Mouse (Mus musculus): ENCODE results near the gene Tpi1. TPM values are rescaled to one million over a fixed set of nuclear protein-coding genes. Genes with fewer than 3 reads are reported as not detected.
A peak's percentile ranks its signal among the peaks of the same experiment; 100 is the strongest.

Gene Tpi1
- 393 and 412 TPM in 2 replicates for polyA plus RNA-seq (2014; fragmentation: Nextera tagmentation; extraction: Ambion mirVana)

GRCm38 (mm10) chr6:124813933-124814332, at the start of gene Tpi1:
Gene Tpi1 (minus strand): TSS chr6:124814296.
- Histone ChIP-seq H3K4me3 (ENCODE audit: low read depth, low read length) (peak within 1 kb of the TSS; percentile 62), H3K4me1 (ENCODE audit: control insufficient read depth, insufficient read depth, low read length) (peaks cover 26% of the 10 kb centered on the region), H3K4me2 (ENCODE audit: low read depth, low read length) (peak within 1 kb of the TSS; percentile 87), H3K9me3 (ENCODE audit: control insufficient read depth, low read length) (no peaks in the 10 kb centered on the region), H3K27me3 (ENCODE audit: control insufficient read depth, insufficient read depth, low read length) (no peaks in the 10 kb centered on the region), H3K27ac (ENCODE audit: low read depth, low read length) (peak within 1 kb of the TSS; percentile 88), H3K36me3 (ENCODE audit: control insufficient read depth, insufficient read depth, low read length) (peaks cover 37% of the 10 kb centered on the region), H3K9ac (replicated peaks; ENCODE audit: low read depth, low read length) (peak within 1 kb of the TSS; percentile 75)
- WGBS = under 1% methylated on average over 22 of the region's 22 CpGs
- peak; percentile 88 for ATAC-seq (ENCODE audit: low read depth)

GRCm38 (mm10) chr6:124863125-124863657, 49.1 kb upstream of the Tpi1 start:
- Histone ChIP-seq H3K27ac (ENCODE audit: low read depth, low read length) (peak overlapping the region; percentile 93), H3K9ac (replicated peaks; ENCODE audit: low read depth, low read length) (peak overlapping the region; percentile 92), H3K4me2 (ENCODE audit: low read depth, low read length) (peak overlapping the region; percentile 78), H3K4me3 (ENCODE audit: low read depth, low read length) (peak overlapping the region; percentile 76), H3K27me3 (ENCODE audit: control insufficient read depth, insufficient read depth, low read length) (no peaks in the 10 kb centered on the region), H3K36me3 (ENCODE audit: control insufficient read depth, insufficient read depth, low read length) (no peaks in the 10 kb centered on the region), H3K9me3 (ENCODE audit: control insufficient read depth, low read length) (no peaks in the 10 kb centered on the region), H3K4me1 (ENCODE audit: control insufficient read depth, insufficient read depth, low read length) (peaks cover 53% of the 10 kb centered on the region)
- ATAC-seq (ENCODE audit: low read depth) = peak; percentile 32
- WGBS = 0% methylated on average over 11 of the region's 16 CpGs

DNA sequence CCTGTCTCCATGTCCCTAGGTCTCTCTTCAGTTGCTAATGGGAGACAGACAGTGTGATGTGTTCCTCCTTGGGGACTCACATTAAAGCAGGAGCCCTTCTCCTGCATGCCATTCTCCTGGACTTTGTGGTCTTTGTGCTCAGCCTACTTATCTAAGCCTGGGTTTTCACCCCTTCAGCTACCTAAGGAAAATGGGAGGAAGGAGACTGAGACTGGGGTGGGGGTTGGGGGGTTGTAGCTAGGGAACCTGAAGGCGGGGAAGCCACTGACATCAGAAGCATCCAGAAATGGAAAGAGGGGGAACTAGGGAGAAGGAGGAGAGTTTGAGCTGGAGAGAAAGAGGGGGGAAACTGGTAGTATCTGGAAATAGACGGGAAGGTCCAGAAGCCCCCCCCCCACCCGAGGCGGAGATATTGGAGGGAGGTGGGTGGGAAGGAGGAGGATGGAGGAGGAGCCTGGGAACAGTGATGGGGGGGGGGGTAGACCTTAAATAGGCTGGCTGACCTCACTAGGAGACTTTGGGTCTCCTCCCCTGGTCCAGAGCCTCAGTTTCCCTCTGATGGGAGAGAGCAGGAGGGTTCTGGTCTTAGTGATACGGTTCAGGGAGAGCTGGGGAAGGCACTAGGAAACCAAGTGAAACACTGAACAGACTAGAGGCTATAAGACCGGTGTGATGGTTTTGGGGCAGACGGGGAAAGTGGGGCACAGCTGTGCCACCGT, 48.5 kb upstream of the Tpi1 start:
- H3K36me3 ChIP-seq (ENCODE audit: control insufficient read depth, insufficient read depth, low read length) = no peaks in the 10 kb centered on the region
- no peaks in the 10 kb centered on the region for H3K27me3 ChIP-seq (ENCODE audit: control insufficient read depth, insufficient read depth, low read length)
- ATAC-seq (ENCODE audit: low read depth) = peak; percentile 1; the same call in 1 of the 2 replicates
- 12% methylated on average over 8 of the region's 8 CpGs for whole genome bisulfite sequencing
- H3K4me2 ChIP-seq (ENCODE audit: low read depth, low read length) = peak overlapping the region; percentile 78
- H3K4me1 ChIP-seq (ENCODE audit: control insufficient read depth, insufficient read depth, low read length) = peaks cover 54% of the 10 kb centered on the region
- H3K9ac ChIP-seq (replicated peaks; ENCODE audit: low read depth, low read length) = peak overlapping the region; percentile 92
- no peaks in the 10 kb centered on the region for H3K9me3 ChIP-seq (ENCODE audit: control insufficient read depth, low read length)
- H3K27ac ChIP-seq (ENCODE audit: low read depth, low read length) = peak overlapping the region; percentile 93
- H3K4me3 ChIP-seq (ENCODE audit: low read depth, low read length) = peak overlapping the region; percentile 76

DNA sequence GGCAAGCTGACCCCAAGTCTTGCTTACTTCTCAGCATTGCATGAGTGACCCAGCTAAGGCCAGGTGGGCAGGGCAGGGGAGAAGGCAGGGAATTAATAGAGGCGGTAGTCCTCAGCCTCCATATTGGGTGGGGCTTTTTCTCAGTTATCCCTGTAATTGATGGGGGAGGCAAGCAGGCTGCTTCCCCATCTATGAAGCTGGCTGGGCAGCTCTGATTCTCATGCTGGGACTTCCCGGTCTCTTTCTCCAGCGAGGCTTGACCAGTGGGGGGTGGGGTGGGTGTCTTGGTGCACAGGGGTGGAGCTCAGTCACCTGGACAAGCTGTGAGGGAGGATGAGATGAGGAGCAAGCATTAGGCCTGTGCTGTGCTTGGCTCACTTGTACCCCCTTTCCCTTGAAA, 47.7 kb upstream of the Tpi1 start:
- ATAC-seq (ENCODE audit: low read depth) = no peak

DNA sequence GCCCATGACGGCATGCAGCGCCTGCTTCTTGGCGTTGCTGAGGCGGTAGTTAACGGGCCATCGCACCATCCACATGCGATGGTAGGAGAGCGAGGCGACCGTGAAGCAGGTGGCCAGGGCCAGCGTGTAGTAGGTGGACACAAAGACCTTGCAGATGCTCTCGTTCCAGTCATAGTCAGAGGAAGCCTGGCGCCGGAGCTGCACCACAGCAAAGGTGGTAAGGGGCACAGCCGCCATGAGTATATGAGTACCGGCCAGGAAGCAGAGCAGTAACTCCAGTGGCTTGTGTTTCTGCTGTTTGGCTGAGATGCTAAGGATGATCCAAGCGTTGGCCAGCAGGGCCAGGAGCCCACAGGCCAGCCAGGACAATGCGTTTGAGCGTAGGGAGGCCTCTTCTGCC, 47.2 kb upstream of the Tpi1 start:
- 82% methylated on average over 19 of the region's 19 CpGs for WGBS
- no peak overlapping the region; the same call in 1 of the 2 replicates for H3K4me3 ChIP-seq (ENCODE audit: low read depth, low read length)
- H3K4me1 ChIP-seq (ENCODE audit: control insufficient read depth, insufficient read depth, low read length) = peaks cover 54% of the 10 kb centered on the region
- H3K9ac ChIP-seq (replicated peaks; ENCODE audit: low read depth, low read length) = no peak overlapping the region
- peak overlapping the region; percentile 16; the same call in 1 of the 2 replicates for H3K4me2 ChIP-seq (ENCODE audit: low read depth, low read length)
- H3K9me3 ChIP-seq (ENCODE audit: control insufficient read depth, low read length) = no peaks in the 10 kb centered on the region
- H3K27me3 ChIP-seq (ENCODE audit: control insufficient read depth, insufficient read depth, low read length) = no peaks in the 10 kb centered on the region
- no peak for ATAC-seq (ENCODE audit: low read depth)
- H3K36me3 ChIP-seq (ENCODE audit: control insufficient read depth, insufficient read depth, low read length) = no peaks in the 10 kb centered on the region
- no peak overlapping the region for H3K27ac ChIP-seq (ENCODE audit: low read depth, low read length)

More for the DNA sequence above, 47.7 kb upstream of the Tpi1 start:
- H3K9me3 ChIP-seq (ENCODE audit: control insufficient read depth, low read length) = no peaks in the 10 kb centered on the region
- H3K36me3 ChIP-seq (ENCODE audit: control insufficient read depth, insufficient read depth, low read length) = no peaks in the 10 kb centered on the region
- no peaks in the 10 kb centered on the region for H3K27me3 ChIP-seq (ENCODE audit: control insufficient read depth, insufficient read depth, low read length)
- peak overlapping the region; percentile 78 for H3K4me2 ChIP-seq (ENCODE audit: low read depth, low read length)
- 0 out of 2 replicates have a peak overlapping the region, but pooled peaks have one; percentile 28 for H3K27ac ChIP-seq (ENCODE audit: low read depth, low read length)
- peak overlapping the region; percentile 76; the same call in 1 of the 2 replicates for H3K4me3 ChIP-seq (ENCODE audit: low read depth, low read length)
- H3K9ac ChIP-seq (replicated peaks; ENCODE audit: low read depth, low read length) = peak overlapping the region; percentile 32; the same call in 1 of the 2 replicates
- 36% methylated on average over 3 of the region's 3 CpGs for WGBS
- H3K4me1 ChIP-seq (ENCODE audit: control insufficient read depth, insufficient read depth, low read length) = peaks cover 54% of the 10 kb centered on the region

GRCm38 (mm10) chr6:124860511-124860910, 46.4 kb upstream of the Tpi1 start:
- no peaks in the 10 kb centered on the region for H3K36me3 ChIP-seq (ENCODE audit: control insufficient read depth, insufficient read depth, low read length)

GRCm38 (mm10) chr6:124859725-124860124, 45.6 kb upstream of the Tpi1 start:
- 11% methylated on average over 12 of the region's 12 CpGs for whole genome bisulfite sequencing
- no peaks in the 10 kb centered on the region for H3K36me3 ChIP-seq (ENCODE audit: control insufficient read depth, insufficient read depth, low read length)
- peak overlapping the region; percentile 37; the same call in 1 of the 2 replicates for H3K9ac ChIP-seq (replicated peaks; ENCODE audit: low read depth, low read length)
- no peaks in the 10 kb centered on the region for H3K9me3 ChIP-seq (ENCODE audit: control insufficient read depth, low read length)
- H3K4me1 ChIP-seq (ENCODE audit: control insufficient read depth, insufficient read depth, low read length) = peaks cover 50% of the 10 kb centered on the region
- peak overlapping the region; percentile 71 for H3K27ac ChIP-seq (ENCODE audit: low read depth, low read length)
- no peaks in the 10 kb centered on the region for H3K27me3 ChIP-seq (ENCODE audit: control insufficient read depth, insufficient read depth, low read length)
- H3K4me3 ChIP-seq (ENCODE audit: low read depth, low read length) = 0 out of 2 replicates have a peak overlapping the region, but pooled peaks have one; percentile 9
- ATAC-seq (ENCODE audit: low read depth) = no peak
- peak overlapping the region; percentile 37 for H3K4me2 ChIP-seq (ENCODE audit: low read depth, low read length)

More at GRCm38 (mm10) chr6:124860511-124860910, 46.4 kb upstream of the Tpi1 start:
- H3K4me1 ChIP-seq (ENCODE audit: control insufficient read depth, insufficient read depth, low read length) = peaks cover 54% of the 10 kb centered on the region
- ATAC-seq (ENCODE audit: low read depth) = no peak
- H3K27me3 ChIP-seq (ENCODE audit: control insufficient read depth, insufficient read depth, low read length) = no peaks in the 10 kb centered on the region
- 0 out of 2 replicates have a peak overlapping the region, but pooled peaks have one; percentile 11 for H3K9ac ChIP-seq (replicated peaks; ENCODE audit: low read depth, low read length)
- H3K9me3 ChIP-seq (ENCODE audit: control insufficient read depth, low read length) = no peaks in the 10 kb centered on the region
- H3K4me2 ChIP-seq (ENCODE audit: low read depth, low read length) = no peak overlapping the region; the same call in 1 of the 2 replicates
- 88% methylated on average over 9 of the region's 9 CpGs for WGBS
- H3K4me3 ChIP-seq (ENCODE audit: low read depth, low read length) = no peak overlapping the region
- H3K27ac ChIP-seq (ENCODE audit: low read depth, low read length) = peak overlapping the region; percentile 71; the same call in 1 of the 2 replicates

- H3K4me1 ChIP-seq (ENCODE audit: control insufficient read depth, insufficient read depth, low read length) = peaks cover 44% of the 10 kb centered on the region
- H3K9me3 ChIP-seq (ENCODE audit: control insufficient read depth, low read length) = no peaks in the 10 kb centered on the region
- no peak overlapping the region for H3K27ac ChIP-seq (ENCODE audit: low read depth, low read length)
- H3K27me3 ChIP-seq (ENCODE audit: control insufficient read depth, insufficient read depth, low read length) = no peaks in the 10 kb centered on the region
- ATAC-seq (ENCODE audit: low read depth) = no peak
- 78% methylated on average over 28 of the region's 28 CpGs for WGBS
- H3K9ac ChIP-seq (replicated peaks; ENCODE audit: low read depth, low read length) = no peak overlapping the region
- peak overlapping the region; percentile 76; the same call in 1 of the 2 replicates for H3K4me2 ChIP-seq (ENCODE audit: low read depth, low read length)
- H3K4me3 ChIP-seq (ENCODE audit: low read depth, low read length) = no peak overlapping the region
- no peaks in the 10 kb centered on the region for H3K36me3 ChIP-seq (ENCODE audit: control insufficient read depth, insufficient read depth, low read length)
These were observed 44.6 kb upstream of the Tpi1 start for GRCm38 (mm10) chr6:124858561-124859318.

Data from neural tube, embryonic 14.5 days (tissue).